Mouse (Mus musculus) liver, embryonic 15.5 days (tissue): ENCODE results near the gene Helz2. TPM values are rescaled to one million over a fixed set of nuclear protein-coding genes. Genes with fewer than 3 reads are reported as not detected.

Experiments used
- ATAC-seq: fragments of 200-750 bp; cut with Nextera tagmentation; 2 replicates; pipeline ENCODE4 v1.8.0; 2017; ENCODE audit warnings: moderate number of reproducible peaks, mild to moderate bottlenecking, moderate library complexity; ENCODE audit not compliant: insufficient read depth
- H3K27ac ChIP-seq: fragments of 300-500 bp; sonication (generic); replicated peaks from 2 replicates; pipeline ENCODE4 v1.5.1; 2015; ENCODE audit warnings: mild to moderate bottlenecking, inconsistent platforms
- H3K27me3 ChIP-seq: fragments of 300-500 bp; sonication (generic); 2 replicates; pipeline ENCODE4 v1.6.1; 2015; ENCODE audit warnings: mild to moderate bottlenecking, inconsistent platforms
- H3K36me3 ChIP-seq: fragments of 300-500 bp; sonication (generic); replicated peaks from 2 replicates; pipeline ENCODE4 v1.6.1; 2015; ENCODE audit warnings: moderate library complexity, mild to moderate bottlenecking, inconsistent platforms
- H3K4me1 ChIP-seq: fragments of 300-500 bp; sonication (generic); replicated peaks from 2 replicates; pipeline ENCODE4 v1.6.1; 2015; ENCODE audit warnings: inconsistent platforms
- H3K4me2 ChIP-seq: fragments of 300-500 bp; sonication (generic); 2 replicates; pipeline ENCODE4 v1.6.1; 2015; ENCODE audit warnings: moderate library complexity, mild to moderate bottlenecking, inconsistent platforms
- H3K4me3 ChIP-seq: fragments of 300-500 bp; sonication (generic); replicated peaks from 2 replicates; pipeline ENCODE4 v1.5.1; 2015; ENCODE audit warnings: mild to moderate bottlenecking, inconsistent platforms
- H3K9ac ChIP-seq: fragments of 300-500 bp; sonication (generic); 2 replicates; pipeline ENCODE4 v1.6.1; 2015; ENCODE audit warnings: moderate library complexity, mild to moderate bottlenecking, inconsistent platforms
- H3K9me3 ChIP-seq: fragments of 300-500 bp; sonication (generic); replicated peaks from 2 replicates; pipeline ENCODE4 v1.6.1; 2016; ENCODE audit warnings: inconsistent platforms
- WGBS: fragments of 180-500 bp; shearing (Covaris S2); methylation state at CpG from one replicate; pipeline ENCODE4 v1.1.7; 2015; ENCODE audit warnings: mixed read lengths; ENCODE audit not compliant: insufficient replicate concordance; 5-methylcytosine and 5-hydroxymethylcytosine counted together
- polyA plus RNA-seq: library from polyadenylated mRNA; unstranded; fragments of >200 nt; fragmentation: Nextera tagmentation; extraction: Ambion mirVana; gene quantifications from 2 replicates; pipeline ENCODE4 v1.2.1, GENCODE M21; 2015

Gene Helz2
- polyA plus RNA-seq, 1 experiment from 2014 or later = 2.3 TPM

- Histone ChIP-seq H3K27me3 (peaks cover 55% of the 10 kb centered on the region), H3K4me1 (peaks cover 38% of the 10 kb centered on the region), H3K27ac (no peak overlapping the region), H3K4me2 (peak overlapping the region; percentile 54), H3K9me3 (no peaks in the 10 kb centered on the region), H3K4me3 (no peak overlapping the region), H3K36me3 (no peaks in the 10 kb centered on the region), H3K9ac (no peak overlapping the region)
- ATAC-seq = no peak
- WGBS = 27% methylated on average over 5 of the region's 5 CpGs
Measured at GRCm38 (mm10) chr2:181218881-181219485, 22.8 kb downstream of the Helz2 start.

GRCm38 (mm10) chr2:181216037-181216436 is 25.8 kb downstream of the Helz2 start:
- peak; percentile 51 for ATAC-seq
- no peak overlapping the region for H3K4me2 ChIP-seq
- no peaks in the 10 kb centered on the region for H3K9me3 ChIP-seq
- H3K9ac ChIP-seq = no peak overlapping the region
- peaks cover 67% of the 10 kb centered on the region for H3K27me3 ChIP-seq
- no peak overlapping the region for H3K27ac ChIP-seq
- no peaks in the 10 kb centered on the region for H3K36me3 ChIP-seq
- peaks cover 55% of the 10 kb centered on the region for H3K4me1 ChIP-seq
- H3K4me3 ChIP-seq = no peak overlapping the region
- WGBS = 53% methylated on average over 6 of the region's 6 CpGs

GRCm38 (mm10) chr2:181213021-181213445 is 28.8 kb downstream of the Helz2 start, which contains the start of gene Srms:
Srms (minus strand) TSS chr2:181213185.
- no peaks in the 10 kb centered on the region for H3K36me3 ChIP-seq
- peaks cover 33% of the 10 kb centered on the region for H3K4me1 ChIP-seq
- peak within 1 kb of the TSS; percentile 73 for H3K4me2 ChIP-seq
- 1% methylated on average over 17 of the region's 17 CpGs for WGBS
- peak within 1 kb of the TSS; percentile 37; the same call in 1 of the 2 replicates for H3K9ac ChIP-seq
- peaks cover 69% of the 10 kb centered on the region for H3K27me3 ChIP-seq
- peak within 1 kb of the TSS; percentile 49 for H3K4me3 ChIP-seq
- peak; percentile 58 for ATAC-seq
- H3K9me3 ChIP-seq = no peaks in the 10 kb centered on the region
- no peak within 1 kb of the TSS for H3K27ac ChIP-seq

- ATAC-seq = 0 out of 2 replicates have a peak, but pooled peaks have one; percentile 16
- Histone ChIP-seq H3K9me3 (no peaks in the 10 kb centered on the region), H3K27ac (no peak overlapping the region), H3K27me3 (peaks cover 69% of the 10 kb centered on the region), H3K9ac (peak overlapping the region; percentile 37; the same call in 1 of the 2 replicates), H3K4me1 (peaks cover 35% of the 10 kb centered on the region), H3K4me3 (peak overlapping the region; percentile 49), H3K36me3 (no peaks in the 10 kb centered on the region), H3K4me2 (peak overlapping the region; percentile 73)
- 3% methylated on average over 34 of the region's 34 CpGs for WGBS
Measured at GRCm38 (mm10) chr2:181212389-181213020, 29.3 kb downstream of the Helz2 start.

GRCm38 (mm10) chr2:181206118-181206517 is 35.7 kb downstream of the Helz2 start:
- H3K9me3 ChIP-seq = no peaks in the 10 kb centered on the region
- peak; percentile 97 for ATAC-seq
- H3K9ac ChIP-seq = peak overlapping the region; percentile 32; the same call in 1 of the 2 replicates
- WGBS = 24% methylated on average over 9 of the region's 9 CpGs
- peak overlapping the region; percentile 90 for H3K27ac ChIP-seq
- no peaks in the 10 kb centered on the region for H3K36me3 ChIP-seq
- peak overlapping the region; percentile 76 for H3K4me2 ChIP-seq
- peak overlapping the region; percentile 41 for H3K4me3 ChIP-seq
- peaks cover 28% of the 10 kb centered on the region for H3K27me3 ChIP-seq
- H3K4me1 ChIP-seq = peaks cover 57% of the 10 kb centered on the region

GRCm38 (mm10) chr2:181205678-181206077 is 36.1 kb downstream of the Helz2 start:
- H3K9me3 ChIP-seq = no peaks in the 10 kb centered on the region
- H3K27ac ChIP-seq = peak overlapping the region; percentile 90
- peak overlapping the region; percentile 76 for H3K4me2 ChIP-seq
- H3K4me3 ChIP-seq = peak overlapping the region; percentile 41
- WGBS = 48% methylated on average over 5 of the region's 5 CpGs
- H3K4me1 ChIP-seq = peaks cover 60% of the 10 kb centered on the region
- H3K27me3 ChIP-seq = peaks cover 27% of the 10 kb centered on the region
- H3K9ac ChIP-seq = peak overlapping the region; percentile 32
- no peaks in the 10 kb centered on the region for H3K36me3 ChIP-seq
- ATAC-seq = peak; percentile 90

- ATAC-seq = no peak
- no peaks in the 10 kb centered on the region for H3K36me3 ChIP-seq
- H3K9me3 ChIP-seq = no peaks in the 10 kb centered on the region
- 63% methylated on average over 6 of the region's 6 CpGs for WGBS
- H3K4me2 ChIP-seq = no peak overlapping the region
- peaks cover 68% of the 10 kb centered on the region for H3K4me1 ChIP-seq
- no peak overlapping the region for H3K4me3 ChIP-seq
- no peak overlapping the region for H3K9ac ChIP-seq
- no peak overlapping the region for H3K27ac ChIP-seq
- peaks cover 20% of the 10 kb centered on the region for H3K27me3 ChIP-seq
Measured at GRCm38 (mm10) chr2:181202886-181203285, 38.9 kb downstream of the Helz2 start.

GRCm38 (mm10) chr2:181202422-181202821 is 39.4 kb downstream of the Helz2 start, which contains the start of gene Ptk6:
Ptk6 (minus strand) TSS chr2:181202789.
- Histone ChIP-seq H3K27ac (no peak within 1 kb of the TSS), H3K9me3 (no peaks in the 10 kb centered on the region), H3K4me3 (no peak within 1 kb of the TSS), H3K4me2 (no peak within 1 kb of the TSS), H3K27me3 (peaks cover 20% of the 10 kb centered on the region), H3K9ac (no peak within 1 kb of the TSS), H3K36me3 (no peaks in the 10 kb centered on the region), H3K4me1 (peaks cover 65% of the 10 kb centered on the region)
- ATAC-seq = no peak
- 73% methylated on average over 3 of the region's 3 CpGs for WGBS

GRCm38 (mm10) chr2:181201606-181202005 is 40.2 kb downstream of the Helz2 start:
- Histone ChIP-seq H3K9me3 (no peaks in the 10 kb centered on the region), H3K4me2 (no peak overlapping the region), H3K9ac (no peak overlapping the region), H3K4me3 (no peak overlapping the region), H3K4me1 (peaks cover 65% of the 10 kb centered on the region), H3K36me3 (no peaks in the 10 kb centered on the region), H3K27me3 (peaks cover 26% of the 10 kb centered on the region), H3K27ac (no peak overlapping the region)
- no peak for ATAC-seq
- WGBS = 46% methylated on average over 3 of the region's 3 CpGs

- peaks cover 58% of the 10 kb centered on the region for H3K27me3 ChIP-seq
- H3K4me3 ChIP-seq = no peak overlapping the region
- ATAC-seq = peak; percentile 76
- WGBS = 54% methylated on average over 4 of the region's 4 CpGs
- H3K27ac ChIP-seq = no peak overlapping the region
- H3K4me1 ChIP-seq = peaks cover 32% of the 10 kb centered on the region
- H3K36me3 ChIP-seq = no peaks in the 10 kb centered on the region
- H3K9ac ChIP-seq = no peak overlapping the region
- H3K4me2 ChIP-seq = peak overlapping the region; percentile 3
- H3K9me3 ChIP-seq = no peaks in the 10 kb centered on the region
Measured at GRCm38 (mm10) chr2:181196628-181197300, 45.1 kb downstream of the Helz2 start.

GRCm38 (mm10) chr2:181193044-181193443 is 48.8 kb downstream of the Helz2 start:
- Histone ChIP-seq H3K9me3 (no peaks in the 10 kb centered on the region), H3K4me3 (no peak overlapping the region), H3K9ac (no peak overlapping the region), H3K36me3 (no peaks in the 10 kb centered on the region; the same call in 1 of the 2 replicates), H3K4me1 (peaks cover 38% of the 10 kb centered on the region), H3K27ac (no peak overlapping the region), H3K4me2 (no peak overlapping the region), H3K27me3 (peaks cover 38% of the 10 kb centered on the region)
- ATAC-seq = no peak
- WGBS = 46% methylated on average over 3 of the region's 3 CpGs
